Mouse (Mus musculus) lung, embryonic 14.5 days (tissue): Measurements from ENCODE around the gene Slc16a13. TPM values are rescaled to one million over a fixed set of nuclear protein-coding genes. Genes with fewer than 3 reads are reported as not detected.

Source experiments
- ATAC-seq: fragments of 200-750 bp; cut with Nextera tagmentation; 2 replicates; pipeline ENCODE4 v1.8.0; 2017; ENCODE audit warnings: mild to moderate bottlenecking, moderate TSS enrichment, moderate library complexity; ENCODE audit not compliant: insufficient read depth
- DNase-seq: peaks from one replicate; pipeline ENCODE4 v3.0.0-alpha.2; 2015
- H3K27ac ChIP-seq: fragments of 300-500 bp; sonication (generic); 2 replicates; pipeline ENCODE4 v1.5.1; 2014; ENCODE audit warnings: low read depth, mild to moderate bottlenecking, moderate library complexity
- H3K27me3 ChIP-seq: fragments of 300-500 bp; sonication (generic); 2 replicates; pipeline ENCODE4 v1.6.1; 2014; ENCODE audit warnings: low read length, control low read depth; ENCODE audit not compliant: insufficient read depth
- H3K36me3 ChIP-seq: fragments of 300-500 bp; sonication (generic); 2 replicates; pipeline ENCODE4 v1.6.1; 2014; ENCODE audit warnings: control low read depth; ENCODE audit not compliant: insufficient read depth
- H3K4me1 ChIP-seq: fragments of 300-500 bp; sonication (generic); 2 replicates; pipeline ENCODE4 v1.6.1; 2014; ENCODE audit warnings: antibody characterized with exemption, control low read depth; ENCODE audit not compliant: insufficient read depth
- H3K4me2 ChIP-seq: fragments of 300-500 bp; sonication (generic); 2 replicates; pipeline ENCODE4 v1.6.1; 2014; ENCODE audit warnings: mild to moderate bottlenecking
- H3K4me3 ChIP-seq: fragments of 300-500 bp; sonication (generic); 2 replicates; pipeline ENCODE4 v1.5.1; 2014; ENCODE audit warnings: low read depth, low read length
- H3K9ac ChIP-seq: fragments of 300-500 bp; sonication (generic); 2 replicates; pipeline ENCODE4 v1.6.1; 2014
- H3K9me3 ChIP-seq: fragments of 300-500 bp; sonication (generic); 2 replicates; pipeline ENCODE4 v1.6.1; 2016; ENCODE audit warnings: low read depth, low read length, control low read depth
- CTCF ChIP-seq: IDR thresholded peaks from 2 replicates; pipeline ENCODE4 v1.5.1; 2016; ENCODE audit warnings: antibody characterized with exemption, low read depth
- WGBS: fragments of 180-500 bp; shearing (Covaris S2); extraction: QIAGEN DNeasy Blood & Tissue Kit; methylation state at CpG from one replicate; pipeline ENCODE4 v1.1.7; 2014; 5-methylcytosine and 5-hydroxymethylcytosine counted together
- polyA plus RNA-seq: library from polyadenylated mRNA; unstranded; fragments of >200 nt; fragmentation: Nextera tagmentation; extraction: Ambion mirVana; gene quantifications from 2 replicates; pipeline ENCODE4 v1.2.1, GENCODE M21; 2014

The Slc16a13 gene
- polyA plus RNA-seq, 1 experiment from 2014 or later = 4.4 TPM

DNA sequence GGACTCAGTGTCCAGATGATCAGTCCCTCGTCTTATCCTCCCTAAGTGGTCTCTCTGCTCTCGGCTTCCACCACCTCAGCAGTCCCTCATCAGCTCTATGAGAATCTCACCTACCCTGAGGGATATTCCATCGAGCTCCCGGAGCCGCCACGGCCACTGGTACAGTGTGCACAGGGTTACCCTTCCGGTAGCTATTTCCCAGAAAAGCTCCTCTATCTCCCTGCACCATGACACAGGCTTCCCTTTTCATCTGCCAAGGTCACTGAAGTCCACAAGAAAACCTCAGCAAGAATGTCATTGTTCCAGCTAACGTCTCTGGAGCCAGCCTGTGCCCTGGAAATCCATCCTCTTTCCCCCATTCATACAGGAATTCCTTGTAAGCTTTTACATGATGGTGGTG is 31.0 kb upstream of the Slc16a13 start:
- ATAC-seq = no peak
- H3K9ac ChIP-seq = no peak overlapping the region
- H3K27ac ChIP-seq = no peak overlapping the region
- WGBS = 76% methylated on average over 8 of the region's 8 CpGs
- peaks cover 37% of the 10 kb centered on the region for H3K27me3 ChIP-seq
- no peak for TF ChIP-seq CTCF
- no peaks in the 10 kb centered on the region for H3K36me3 ChIP-seq
- no peak for DNase-seq
- H3K4me1 ChIP-seq = no peaks in the 10 kb centered on the region
- no peaks in the 10 kb centered on the region for H3K9me3 ChIP-seq
- H3K4me2 ChIP-seq = no peak overlapping the region
- H3K4me3 ChIP-seq = no peak overlapping the region

- ATAC-seq (no peak), DNase-seq (no peak)
- 59% methylated on average over 11 of the region's 11 CpGs for WGBS
- H3K27me3 ChIP-seq = peaks cover 33% of the 10 kb centered on the region
- TF ChIP-seq CTCF = no peak
- H3K4me2 ChIP-seq = no peak overlapping the region
- H3K9me3 ChIP-seq = no peaks in the 10 kb centered on the region
- H3K4me3 ChIP-seq = no peak overlapping the region
- H3K9ac ChIP-seq = no peak overlapping the region
- no peak overlapping the region for H3K27ac ChIP-seq
- no peaks in the 10 kb centered on the region for H3K36me3 ChIP-seq
- H3K4me1 ChIP-seq = no peaks in the 10 kb centered on the region
These were observed 29.3 kb upstream of the Slc16a13 start for GRCm38 (mm10) chr11:70250150-70250549.

- H3K4me2 ChIP-seq = no peak overlapping the region
- H3K27me3 ChIP-seq = peaks cover 4% of the 10 kb centered on the region
- H3K9me3 ChIP-seq = no peaks in the 10 kb centered on the region
- 53% methylated on average over 9 of the region's 9 CpGs for WGBS
- peak; percentile 83 for TF ChIP-seq CTCF
- H3K4me3 ChIP-seq = no peak overlapping the region
- ATAC-seq = no peak
- H3K27ac ChIP-seq = no peak overlapping the region
- no peaks in the 10 kb centered on the region for H3K36me3 ChIP-seq
- peak; percentile 86 for DNase-seq
- H3K4me1 ChIP-seq = no peaks in the 10 kb centered on the region
- H3K9ac ChIP-seq = no peak overlapping the region
These were observed 26.4 kb upstream of the Slc16a13 start for GRCm38 (mm10) chr11:70247136-70247845.

- WGBS = 69% methylated on average over 11 of the region's 11 CpGs
- TF ChIP-seq CTCF = no peak
- ATAC-seq = no peak
These were observed 21.7 kb upstream of the Slc16a13 start for GRCm38 (mm10) chr11:70242591-70242990.

GRCm38 (mm10) chr11:70239541-70240279 is 18.8 kb upstream of the Slc16a13 start, which contains the start of the genes Gm21988 and Rnasek:
Gm21988 (minus strand) TSS chr11:70239830.
Rnasek (minus strand) TSS chr11:70239842.
- Histone ChIP-seq H3K4me3 (peak within 1 kb of the TSS; percentile 89), H3K27me3 (no peaks in the 10 kb centered on the region), H3K36me3 (peaks cover 13% of the 10 kb centered on the region), H3K4me1 (peaks cover 9% of the 10 kb centered on the region; the same call in 1 of the 2 replicates), H3K4me2 (peak within 1 kb of the TSS; percentile 95), H3K9me3 (no peaks in the 10 kb centered on the region), H3K27ac (peak within 1 kb of the TSS; percentile 95), H3K9ac (peak within 1 kb of the TSS; percentile 78)
- WGBS = 0% methylated on average over 28 of the region's 35 CpGs
- no peak for TF ChIP-seq CTCF
- DNase-seq (peak; percentile 93), ATAC-seq (peak; percentile 36)

More at GRCm38 (mm10) chr11:70242591-70242990, 21.7 kb upstream of the Slc16a13 start:
- no peaks in the 10 kb centered on the region for H3K36me3 ChIP-seq
- H3K27me3 ChIP-seq = no peaks in the 10 kb centered on the region
- H3K27ac ChIP-seq = no peak overlapping the region
- H3K4me3 ChIP-seq = no peak overlapping the region
- H3K9ac ChIP-seq = no peak overlapping the region
- H3K4me2 ChIP-seq = no peak overlapping the region
- H3K4me1 ChIP-seq = peaks cover 6% of the 10 kb centered on the region; the same call in 1 of the 2 replicates
- DNase-seq = no peak
- H3K9me3 ChIP-seq = no peaks in the 10 kb centered on the region

DNA sequence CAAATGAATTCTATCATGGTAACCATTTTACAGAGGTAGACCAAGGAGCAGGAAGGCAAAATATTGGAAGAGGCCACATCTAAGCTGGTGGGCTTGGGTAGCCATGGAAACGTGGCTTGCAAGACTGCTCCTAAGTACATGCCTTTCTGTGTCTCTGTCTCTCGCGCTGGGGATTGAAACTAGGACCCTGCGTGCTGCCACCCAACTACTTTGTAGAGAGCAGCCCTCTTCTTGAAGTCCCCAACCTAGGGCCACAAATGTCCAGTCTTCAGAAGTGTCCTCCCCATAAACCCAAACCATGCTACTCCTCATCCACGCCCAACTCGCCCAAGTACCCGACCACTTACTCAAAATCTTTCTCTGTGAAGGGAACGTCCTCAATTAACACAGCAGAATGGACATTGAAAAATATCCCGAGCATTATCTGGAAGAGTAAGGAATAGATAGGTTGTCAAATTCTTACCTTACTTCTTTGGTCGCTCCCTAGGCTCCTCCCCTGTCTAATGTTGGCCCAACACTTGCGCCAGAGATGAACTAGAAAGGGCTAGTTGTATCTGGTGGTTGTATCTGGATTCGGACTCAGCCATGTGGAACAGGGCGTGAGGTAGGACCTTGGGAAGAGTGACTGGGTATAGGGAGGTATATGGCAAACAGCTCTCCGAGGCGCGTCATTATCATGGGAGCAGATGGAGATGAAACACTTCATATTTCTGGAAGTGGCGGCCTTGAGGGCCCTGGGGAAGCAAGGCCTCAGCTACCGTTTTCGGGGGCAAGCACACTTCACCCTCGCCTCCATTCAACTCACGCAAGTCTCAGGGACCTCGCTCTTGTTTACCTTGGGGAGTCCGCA is 18.0 kb upstream of the Slc16a13 start:
- 8% methylated on average over 23 of the region's 23 CpGs for WGBS
- H3K27me3 ChIP-seq = no peaks in the 10 kb centered on the region
- peaks cover 9% of the 10 kb centered on the region; the same call in 1 of the 2 replicates for H3K4me1 ChIP-seq
- peak overlapping the region; percentile 95 for H3K27ac ChIP-seq
- H3K4me2 ChIP-seq = peak overlapping the region; percentile 95
- DNase-seq (no peak), ATAC-seq (no peak)
- H3K36me3 ChIP-seq = peaks cover 15% of the 10 kb centered on the region
- no peak for TF ChIP-seq CTCF
- H3K4me3 ChIP-seq = peak overlapping the region; percentile 89
- H3K9ac ChIP-seq = peak overlapping the region; percentile 78
- H3K9me3 ChIP-seq = no peaks in the 10 kb centered on the region
